Mouse (Mus musculus) left cerebral cortex, postnatal 25 days (tissue): Measurements from ENCODE around the gene Pid1. TPM values are rescaled to one million over a fixed set of nuclear protein-coding genes. Genes with fewer than 3 reads are reported as not detected.
"Not testable (repeated sequence)": the region's sequence is repeated elsewhere in the genome, so short reads cannot be mapped to it uniquely, and the experiment has no call there.

ENCODE experiments used
- DNase-seq, 2 experiments: peaks; one replicate each; pipeline ENCODE4 v3.0.0; 2022; ENCODE audit warnings: low spot score in 2 of 2, mixed read lengths in 1 of 2
- intact Hi-C: fragments of 180-260 bp; cut with DNase I; formaldehyde crosslinking; loops from one replicate; pipeline ENCODE4 v1.15.1; 2025
- total RNA-seq, 2 experiments: library from RNA; stranded (reverse); gene quantifications; 2 replicates each; pipeline ENCODE4 v1.2.3; 2021

Pid1 gene
- total RNA-seq, 2 experiments from 2014 or later, result 40.1 to 43.4 TPM

GRCm38 (mm10) chr1:84205746-84206145 lies 158.2 kb downstream of the Pid1 start:
- DNase-seq, intact Hi-C loops: not testable (repeated sequence)

DNA sequence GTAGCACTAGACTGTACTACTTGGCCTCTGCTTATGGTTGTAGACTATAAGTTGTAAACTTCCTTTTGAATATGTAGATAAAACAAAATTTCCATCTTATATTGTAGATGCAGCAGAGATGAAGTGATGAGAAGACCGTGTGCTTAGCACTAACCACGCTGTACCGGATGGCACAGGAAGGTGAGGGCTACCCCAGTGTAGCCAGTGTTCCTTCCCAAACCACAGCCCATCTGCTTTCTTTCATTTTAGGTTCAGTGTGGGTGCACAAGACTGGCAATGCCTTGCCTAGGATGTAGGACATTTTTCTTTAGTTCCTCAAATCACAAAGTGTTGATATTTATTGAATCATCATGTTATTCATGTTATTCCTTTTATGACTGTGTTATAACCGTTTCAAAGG lies 160.5 kb downstream of the Pid1 start:
- intact Hi-C loops, result no loop called here
- DNase-seq, result peak in 1 of 2 experiments; percentile 87

- no peak for DNase-seq
- intact Hi-C loops, result no loop called here
Observed at GRCm38 (mm10) chr1:84199890-84200289, 164.1 kb downstream of the Pid1 start.

GRCm38 (mm10) chr1:84198887-84199286 lies 165.1 kb downstream of the Pid1 start:
- intact Hi-C loops, result no loop called here

DNA sequence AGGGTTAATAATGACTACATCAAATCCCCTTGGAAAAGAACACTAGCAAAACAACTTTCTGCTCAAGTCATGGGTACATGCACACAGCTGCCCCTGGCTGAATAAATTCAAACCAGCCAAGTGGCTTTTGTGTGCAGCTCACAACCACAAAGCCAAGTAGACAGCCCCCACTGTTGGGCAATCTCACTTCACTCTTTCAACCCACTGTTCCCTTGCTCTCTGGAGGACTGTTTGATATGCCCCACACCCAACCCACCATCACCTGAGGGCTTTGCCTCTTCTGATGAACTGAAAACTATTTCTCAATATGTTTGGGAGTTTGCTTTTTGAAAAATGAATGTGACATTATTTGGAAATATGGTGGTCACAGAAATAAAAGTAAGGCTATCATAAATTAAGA lies 171.8 kb downstream of the Pid1 start:
- intact Hi-C loops, result no loop called here
- no peak for DNase-seq

More at GRCm38 (mm10) chr1:84198887-84199286, 165.1 kb downstream of the Pid1 start:
- no peak for DNase-seq

GRCm38 (mm10) chr1:84189446-84189845 lies 174.5 kb downstream of the Pid1 start:
- DNase-seq, result no peak
- intact Hi-C loops, result no loop called here

DNA sequence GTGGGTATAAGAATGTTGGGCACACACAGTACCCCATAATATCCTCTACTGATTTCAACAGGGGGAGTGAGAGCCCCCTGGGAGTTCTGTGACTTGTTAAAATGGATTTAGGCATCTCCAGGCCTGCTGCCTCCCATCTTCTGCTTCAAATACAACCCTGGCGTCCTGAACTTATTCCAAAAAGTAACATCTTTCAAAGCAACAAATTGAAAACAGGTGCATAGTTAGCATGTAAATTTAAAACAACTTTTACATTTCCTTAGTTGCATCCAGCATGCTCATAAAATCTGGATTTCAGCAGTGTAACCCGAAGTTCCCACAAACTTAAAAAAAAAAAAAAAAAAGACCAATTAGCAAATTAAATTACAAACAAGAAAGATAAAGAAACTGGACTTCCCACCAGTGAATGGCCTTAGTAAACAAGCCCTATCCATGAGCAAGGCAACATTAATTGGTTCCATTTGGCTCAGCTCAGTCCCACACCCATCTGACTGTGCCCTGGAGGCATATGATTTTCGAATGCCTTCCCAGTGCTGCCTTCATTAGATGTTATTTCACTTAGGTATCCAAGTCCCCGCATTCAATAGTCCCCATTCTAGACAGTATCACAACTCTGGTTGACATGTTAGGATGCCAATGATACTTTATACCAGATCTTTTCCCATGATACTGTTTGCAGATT lies 177.1 kb downstream of the Pid1 start:
- intact Hi-C loops, result no loop called here
- DNase-seq, result no peak

GRCm38 (mm10) chr1:84177696-84178095 lies 186.3 kb downstream of the Pid1 start:
- DNase-seq, result peak in 1 of 2 experiments; percentile 34
- intact Hi-C loops, result no loop called here

DNA sequence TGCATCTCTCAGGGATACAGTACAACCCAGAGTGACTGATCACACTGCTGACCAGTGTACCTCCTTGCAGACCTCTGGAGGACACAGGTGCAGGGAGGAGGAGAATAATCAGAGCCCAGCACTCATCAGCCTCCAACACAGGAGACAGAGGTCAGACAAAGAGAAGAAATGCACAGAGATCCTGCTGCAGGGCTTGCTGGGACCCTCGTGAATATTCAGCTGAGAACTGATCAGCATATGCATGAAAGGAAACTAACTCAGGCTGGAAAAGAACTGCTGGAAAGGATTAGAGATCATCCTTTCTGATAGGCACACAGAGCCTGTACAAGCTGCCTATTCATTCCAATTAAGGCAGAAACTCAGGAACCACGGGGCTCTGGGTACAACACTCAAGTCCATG lies 186.9 kb downstream of the Pid1 start:
- intact Hi-C loops, result no loop called here
- DNase-seq, result no peak

DNA sequence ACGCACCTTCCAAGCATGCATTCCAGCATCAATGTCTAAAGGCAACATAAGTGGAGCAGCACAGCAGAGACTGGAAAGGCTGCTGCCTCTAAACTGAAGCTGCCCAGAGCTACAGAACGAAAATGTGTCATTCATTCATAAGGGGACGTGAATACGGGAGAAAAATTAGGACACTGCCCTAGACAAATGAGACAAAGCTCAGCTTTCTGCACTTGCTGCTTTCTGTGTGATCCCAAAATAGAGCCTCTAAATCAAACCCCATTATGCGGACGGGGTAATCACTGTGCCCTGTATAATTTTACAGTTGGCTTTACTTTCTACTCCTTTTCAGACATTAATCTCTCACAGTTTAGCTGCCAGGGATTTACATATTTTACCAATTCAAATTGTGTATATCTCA lies 191.0 kb downstream of the Pid1 start:
- intact Hi-C loops, result no loop called here
- DNase-seq, result no peak

- intact Hi-C loops, result no loop called here
- DNase-seq, result no peak
Observed at GRCm38 (mm10) chr1:84157790-84158189, 206.2 kb downstream of the Pid1 start.

DNA sequence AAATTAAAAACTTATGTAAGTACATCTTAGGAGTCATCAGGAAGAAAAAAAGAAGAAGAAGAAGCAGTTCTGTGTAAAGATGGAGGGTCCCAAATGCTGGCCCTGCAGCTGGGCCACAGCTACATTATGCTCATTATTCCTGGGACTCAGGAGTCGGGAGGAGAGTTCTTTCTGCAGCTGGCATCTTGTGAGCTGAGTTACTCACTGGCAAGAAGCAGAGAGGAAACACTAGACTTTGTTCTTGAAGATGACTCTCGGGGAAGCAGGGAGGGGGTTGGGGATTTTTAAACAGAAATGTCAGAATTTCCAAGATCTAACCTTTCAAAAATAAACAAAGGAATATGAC lies 208.4 kb downstream of the Pid1 start:
- no peak for DNase-seq
- intact Hi-C loops, result no loop called here

GRCm38 (mm10) chr1:84154725-84155584 lies 209.0 kb downstream of the Pid1 start:
- DNase-seq, result no peak
- intact Hi-C loops, result loop anchor here (5.0 kb wide), 1 partner anchor 408 kb away; no protein-coding TSS in a partner anchor

GRCm38 (mm10) chr1:84153943-84154342 lies 210.0 kb downstream of the Pid1 start:
- DNase-seq, result peak; percentile 20 to 34
- intact Hi-C loops, result loop anchor here (5.0 kb wide), 1 partner anchor 407 kb away; no protein-coding TSS in a partner anchor

DNA sequence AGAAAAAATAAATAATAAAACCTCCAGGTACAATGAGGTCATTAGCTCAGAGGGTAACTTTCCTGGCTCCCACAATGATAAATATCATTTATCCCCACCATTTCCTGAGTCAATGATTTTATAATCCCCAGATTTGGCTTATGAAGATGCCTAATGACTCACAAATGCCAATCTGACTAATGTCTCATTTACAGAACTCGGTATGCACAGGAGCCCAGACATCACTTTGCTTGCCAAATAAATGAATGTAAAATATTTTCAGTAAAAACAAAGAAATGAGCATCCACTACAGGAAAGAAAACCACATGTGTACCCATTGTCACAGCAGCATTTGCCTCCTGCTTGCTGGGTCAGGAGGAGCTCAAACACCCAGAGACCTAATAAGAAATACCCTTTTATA lies 222.4 kb downstream of the Pid1 start:
- intact Hi-C loops, result no loop called here
- DNase-seq, result no peak

DNA sequence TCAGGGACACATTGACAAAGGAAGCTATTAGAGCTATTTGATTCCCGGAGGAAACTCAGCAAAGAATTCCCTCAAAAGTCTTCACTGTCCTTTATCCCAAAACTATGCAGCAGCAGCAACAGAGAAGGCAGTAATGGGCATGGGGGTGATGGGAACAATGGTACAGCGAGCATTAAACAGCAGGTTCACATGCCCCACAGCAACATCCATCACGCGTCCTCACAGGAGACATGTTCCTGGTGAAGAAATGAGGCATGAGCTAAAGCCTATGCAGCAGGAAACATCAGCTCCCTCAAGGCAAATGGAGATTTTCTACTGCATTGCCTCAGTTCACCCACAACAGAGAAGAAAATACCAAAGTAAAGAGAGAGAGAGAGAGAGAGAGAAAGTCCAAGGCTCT lies 231.5 kb downstream of the Pid1 start:
- DNase-seq, result no peak
- intact Hi-C loops, result loop anchor here (10.0 kb wide), 1 partner anchor 152 kb away; no protein-coding TSS in a partner anchor

DNA sequence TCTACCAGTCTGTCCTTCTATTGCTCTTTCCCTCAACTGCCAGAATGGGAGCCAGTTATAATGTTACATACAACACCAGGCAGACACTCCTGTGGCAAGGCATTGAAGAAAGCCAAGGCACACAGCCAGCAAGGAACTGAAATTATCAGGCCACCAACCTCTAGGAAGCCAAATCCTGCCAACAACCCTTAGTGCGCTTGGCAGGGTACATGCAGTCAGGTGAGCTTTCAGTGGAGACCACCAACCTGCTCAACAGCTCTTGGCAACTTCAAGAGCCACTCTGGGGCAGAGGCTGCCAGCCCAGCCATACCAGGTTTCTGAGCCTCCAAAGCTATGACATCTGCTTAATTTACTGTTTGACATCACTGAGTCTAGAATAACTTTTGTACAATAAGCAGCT lies 232.2 kb downstream of the Pid1 start:
- DNase-seq, result no peak
- intact Hi-C loops, result loop anchor here (10.0 kb wide), 1 partner anchor 153 kb away; no protein-coding TSS in a partner anchor

DNA sequence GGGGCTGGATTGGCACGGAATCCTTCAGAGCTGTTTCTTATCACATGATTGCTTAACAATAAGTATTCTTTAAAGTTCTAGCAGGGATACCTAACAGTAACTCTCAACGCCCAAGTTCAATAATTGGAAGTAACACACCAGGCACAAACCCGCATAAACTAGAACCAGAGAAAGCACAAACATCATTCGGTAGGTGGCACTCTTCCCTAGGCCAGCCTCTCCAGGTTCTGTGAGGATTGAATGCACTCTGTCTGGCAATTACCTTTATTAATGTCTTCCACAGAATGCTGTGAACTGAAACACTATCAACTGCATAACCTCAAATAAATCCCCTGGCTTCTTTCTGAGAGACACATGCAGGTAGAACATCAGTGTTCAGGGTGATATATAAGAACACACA lies 235.5 kb downstream of the Pid1 start:
- DNase-seq, result peak; percentile 32 to 53
- intact Hi-C loops, result loop anchor here (5.0 kb wide), 1 partner anchor 454 kb away; no protein-coding TSS in a partner anchor

- DNase-seq, result no peak
- intact Hi-C loops, result loop anchor here (10.0 kb wide), 1 partner anchor 575 kb away; the partner anchor contains the start of gene Dner
Observed at GRCm38 (mm10) chr1:84119306-84119705, 244.7 kb downstream of the Pid1 start.

DNA sequence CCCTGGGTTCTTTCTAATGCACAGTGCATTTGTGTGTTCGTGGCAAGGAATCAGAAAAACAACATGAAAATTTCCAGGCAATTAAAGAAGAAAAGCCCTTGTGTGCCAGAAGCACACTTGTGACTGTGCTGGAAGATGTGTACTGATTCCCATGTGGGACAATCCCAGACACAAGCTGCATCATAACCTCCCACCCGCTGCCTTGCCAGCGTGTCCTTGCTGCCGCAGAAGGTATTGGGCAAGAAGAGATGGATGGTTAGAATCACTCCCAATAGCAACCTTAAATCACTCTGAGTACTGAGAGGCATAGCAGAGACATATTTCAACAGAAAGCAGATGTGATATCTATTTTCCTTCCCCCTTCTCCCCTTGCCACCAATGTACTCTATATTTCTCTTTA lies 257.2 kb downstream of the Pid1 start:
- DNase-seq, result no peak
- intact Hi-C loops, result no loop called here

DNA sequence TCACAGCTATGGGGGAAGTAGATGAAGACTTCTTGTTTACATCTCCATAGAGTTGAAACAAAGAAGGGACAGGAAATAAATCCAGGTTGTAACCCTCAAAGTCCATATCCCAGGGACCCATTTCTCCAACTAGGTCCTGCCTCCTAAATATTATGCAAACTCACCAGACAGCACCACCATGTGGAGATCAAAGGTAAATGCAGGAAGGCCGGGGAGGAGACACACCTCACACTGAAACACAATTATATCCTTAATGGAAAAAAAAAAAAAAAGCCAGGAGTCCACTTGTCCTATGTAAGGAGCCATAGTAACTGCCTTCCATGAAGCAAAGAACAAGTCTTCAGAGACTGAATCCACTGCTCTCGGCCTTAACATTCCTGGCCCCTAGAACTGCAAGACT lies 261.9 kb downstream of the Pid1 start:
- intact Hi-C loops, result loop anchor here (5.0 kb wide), 1 partner anchor 355 kb away; no protein-coding TSS in a partner anchor
- no peak for DNase-seq
